ENCODE assay signal across 28 mouse cellular contexts in genomic region chr5:133776591-133776990, GRCm38 (mm10).
DNase-seq lines count a peak whose midpoint lies in the region; ATAC-seq and TF ChIP-seq lines count a peak whose summit lies in the region.
"Had no signal": no experiment of that assay in that cellular context is flagged by ENCODE, and none has a peak within 500 bp of the region (broad histone marks: within the 10 kb centered on the region; RNA-seq: fewer than 3 reads in every experiment).

No protein-coding gene starts in this region.

- DNase-seq in embryonic facial prominence, embryonic 14.5 days (ENCODE audit: low spot score): peak; percentile 66
- no peak for DNase-seq in embryonic facial prominence, embryonic 10.5 days (ENCODE audit: low spot score)
- peak; percentile 36 for DNase-seq in hindbrain, postnatal 0 days (ENCODE audit: low spot score)
- DNase-seq in midbrain, postnatal 0 days (ENCODE audit: low spot score): peak; percentile 13
- DNase-seq in brain, embryonic 14.5 days (ENCODE audit: low read depth): peak; percentile 54
- DNase-seq in testis, postnatal 14 days (ENCODE audit: low spot score): no peak
- DNase-seq: adrenal gland, adult 2 months; adrenal gland, postnatal 14 days; cerebellum, adult 18-20 months; cerebellum, adult 9-10 months; cerebellum, postnatal 14 days; forebrain, postnatal 0 days; gastrocnemius, adult 2 months; gastrocnemius, postnatal 14 days; heart, postnatal 10 days; heart, postnatal 36 days had no signal

- no peaks in the 10 kb centered on the region for H3K27me3 ChIP-seq in embryonic facial prominence, embryonic 14.5 days (replicated peaks; ENCODE audit: control insufficient read depth, insufficient read depth, low read length)
- H3K27me3 ChIP-seq in embryonic facial prominence, embryonic 10.5 days (replicated peaks; ENCODE audit: low read depth, poor library complexity, severe bottlenecking): no peaks in the 10 kb centered on the region
- no peaks in the 10 kb centered on the region for H3K27me3 ChIP-seq in hindbrain, postnatal 0 days (ENCODE audit: insufficient read depth, low read length)
- H3K27me3 ChIP-seq in hindbrain, embryonic 13.5 days: no peaks in the 10 kb centered on the region
- H3K27me3 ChIP-seq in midbrain, postnatal 0 days (ENCODE audit: insufficient read depth, low read length): no peaks in the 10 kb centered on the region
- 0 out of 2 replicates have a peak, but pooled peaks cover 4% of the 10 kb centered on the region for H3K27me3 ChIP-seq in midbrain, embryonic 13.5 days
- H3K27me3 ChIP-seq: embryonic facial prominence, embryonic 12.5 days; forebrain, embryonic 13.5 days; heart, embryonic 12.5 days; heart, embryonic 15.5 days; Patski had no signal

- H3K4me1 ChIP-seq in embryonic facial prominence, embryonic 14.5 days (ENCODE audit: control insufficient read depth, insufficient read depth, low read length): no peaks in the 10 kb centered on the region
- H3K4me1 ChIP-seq in embryonic facial prominence, embryonic 10.5 days: no peaks in the 10 kb centered on the region
- no peaks in the 10 kb centered on the region for H3K4me1 ChIP-seq in hindbrain, postnatal 0 days (ENCODE audit: insufficient read depth, low read length)
- H3K4me1 ChIP-seq in hindbrain, embryonic 13.5 days (replicated peaks): no peaks in the 10 kb centered on the region
- H3K4me1 ChIP-seq in midbrain, postnatal 0 days (ENCODE audit: insufficient read depth, low read length): no peaks in the 10 kb centered on the region
- H3K4me1 ChIP-seq in midbrain, embryonic 13.5 days (replicated peaks): no peaks in the 10 kb centered on the region
- H3K4me1 ChIP-seq: embryonic facial prominence, embryonic 12.5 days; forebrain, embryonic 13.5 days; heart, embryonic 12.5 days; heart, embryonic 15.5 days; hindbrain, embryonic 10.5 days had no signal

- no peaks in the 10 kb centered on the region for H3K36me3 ChIP-seq in embryonic facial prominence, embryonic 14.5 days (ENCODE audit: control insufficient read depth, insufficient read depth, low read length)
- H3K36me3 ChIP-seq in embryonic facial prominence, embryonic 10.5 days (replicated peaks): no peaks in the 10 kb centered on the region
- no peaks in the 10 kb centered on the region for H3K36me3 ChIP-seq in hindbrain, postnatal 0 days (ENCODE audit: insufficient read depth, low read length)
- no peaks in the 10 kb centered on the region for H3K36me3 ChIP-seq in hindbrain, embryonic 13.5 days
- no peaks in the 10 kb centered on the region for H3K36me3 ChIP-seq in midbrain, postnatal 0 days (ENCODE audit: insufficient read depth, low read length)
- H3K36me3 ChIP-seq in midbrain, embryonic 13.5 days: no peaks in the 10 kb centered on the region
- H3K36me3 ChIP-seq: embryonic facial prominence, embryonic 12.5 days; heart, embryonic 12.5 days; heart, embryonic 15.5 days; hindbrain, embryonic 10.5 days had no signal

- no peak for ATAC-seq in embryonic facial prominence, embryonic 14.5 days (ENCODE audit: low read depth)
- ATAC-seq in hindbrain, postnatal 0 days: no peak
- no peak for ATAC-seq in hindbrain, embryonic 13.5 days (ENCODE audit: low FRiP score)
- ATAC-seq in midbrain, postnatal 0 days (ENCODE audit: low FRiP score): no peak
- no peak for ATAC-seq in midbrain, embryonic 13.5 days
- ATAC-seq: forebrain, embryonic 13.5 days; forebrain, postnatal 0 days; hindbrain, embryonic 16.5 days; inflammation-experienced regulatory T-cells, adult 6 months; intestine, embryonic 16.5 days; Patski had no signal

- H3K4me3 ChIP-seq in embryonic facial prominence, embryonic 14.5 days (ENCODE audit: low read depth, low read length): no peak overlapping the region
- no peak overlapping the region for H3K4me3 ChIP-seq in embryonic facial prominence, embryonic 10.5 days
- H3K4me3 ChIP-seq in hindbrain, postnatal 0 days (ENCODE audit: low read length): no peak overlapping the region
- H3K4me3 ChIP-seq in hindbrain, embryonic 13.5 days: no peak overlapping the region
- H3K4me3 ChIP-seq in midbrain, postnatal 0 days (ENCODE audit: low read depth, low read length): no peak overlapping the region
- H3K4me3 ChIP-seq in midbrain, embryonic 13.5 days (replicated peaks): no peak overlapping the region
- H3K4me3 ChIP-seq: embryonic facial prominence, embryonic 12.5 days; erythroblast, embryonic 14.5 days; forebrain, embryonic 13.5 days; gastrocnemius, adult 2 months; heart, embryonic 12.5 days; heart, embryonic 15.5 days; hindbrain, embryonic 10.5 days had no signal

- TF ChIP-seq POLR2A in brain, embryonic 14.5 days (IDR thresholded peaks at IDR 0.05; ENCODE audit: borderline replicate concordance, extremely low read depth, insufficient read depth, insufficient read length, poor library complexity, severe bottlenecking): no peak

- no peaks in the 10 kb centered on the region for H3K9me3 ChIP-seq in embryonic facial prominence, embryonic 14.5 days (ENCODE audit: control insufficient read depth, low read length)
- H3K9me3 ChIP-seq in embryonic facial prominence, embryonic 10.5 days: no peaks in the 10 kb centered on the region
- no peaks in the 10 kb centered on the region for H3K9me3 ChIP-seq in hindbrain, postnatal 0 days (ENCODE audit: low read length)
- no peaks in the 10 kb centered on the region for H3K9me3 ChIP-seq in hindbrain, embryonic 13.5 days
- no peaks in the 10 kb centered on the region for H3K9me3 ChIP-seq in midbrain, postnatal 0 days (ENCODE audit: low read length)
- no peaks in the 10 kb centered on the region for H3K9me3 ChIP-seq in midbrain, embryonic 13.5 days
- H3K9me3 ChIP-seq: embryonic facial prominence, embryonic 12.5 days; forebrain, embryonic 13.5 days; heart, embryonic 12.5 days; heart, embryonic 15.5 days; hindbrain, embryonic 10.5 days had no signal

- TF ChIP-seq CTCF in hindbrain, postnatal 0 days (IDR thresholded peaks at IDR 0.05; ENCODE audit: low read depth): no peak
- TF ChIP-seq CTCF in midbrain, postnatal 0 days (IDR thresholded peaks at IDR 0.05): no peak
- TF ChIP-seq CTCF in brain, embryonic 14.5 days (IDR thresholded peaks at IDR 0.05; ENCODE audit: borderline replicate concordance, extremely low read depth, insufficient read depth, insufficient read length): no peak

- no peak overlapping the region for H3K27ac ChIP-seq in embryonic facial prominence, embryonic 14.5 days (replicated peaks; ENCODE audit: low read depth, low read length)
- H3K27ac ChIP-seq in embryonic facial prominence, embryonic 10.5 days (replicated peaks): no peak overlapping the region
- H3K27ac ChIP-seq in hindbrain, postnatal 0 days: no peak overlapping the region
- H3K27ac ChIP-seq in hindbrain, embryonic 13.5 days: no peak overlapping the region
- no peak overlapping the region for H3K27ac ChIP-seq in midbrain, postnatal 0 days (ENCODE audit: low read depth, low read length)
- no peak overlapping the region for H3K27ac ChIP-seq in midbrain, embryonic 13.5 days
- H3K27ac ChIP-seq: embryonic facial prominence, embryonic 12.5 days; forebrain, embryonic 13.5 days; gastrocnemius, adult 2 months; heart, embryonic 15.5 days; hindbrain, embryonic 10.5 days had no signal

- no peak overlapping the region for H3K4me2 ChIP-seq in embryonic facial prominence, embryonic 14.5 days (ENCODE audit: low read depth, low read length)
- H3K4me2 ChIP-seq in hindbrain, postnatal 0 days (ENCODE audit: low read depth, low read length): no peak overlapping the region
- no peak overlapping the region for H3K4me2 ChIP-seq in hindbrain, embryonic 13.5 days
- no peak overlapping the region for H3K4me2 ChIP-seq in midbrain, postnatal 0 days (ENCODE audit: low read depth, low read length, poor library complexity, severe bottlenecking)
- no peak overlapping the region for H3K4me2 ChIP-seq in midbrain, embryonic 13.5 days (replicated peaks)
- H3K4me2 ChIP-seq: embryonic facial prominence, embryonic 12.5 days; forebrain, embryonic 13.5 days; heart, embryonic 12.5 days; heart, embryonic 15.5 days had no signal

- H3K9ac ChIP-seq in embryonic facial prominence, embryonic 14.5 days (ENCODE audit: low read depth, low read length): no peak overlapping the region
- no peak overlapping the region for H3K9ac ChIP-seq in hindbrain, postnatal 0 days (replicated peaks; ENCODE audit: low read length)
- H3K9ac ChIP-seq in hindbrain, embryonic 13.5 days: no peak overlapping the region
- H3K9ac ChIP-seq in midbrain, postnatal 0 days (replicated peaks; ENCODE audit: low read length, poor library complexity, severe bottlenecking): no peak overlapping the region
- H3K9ac ChIP-seq in midbrain, embryonic 13.5 days (replicated peaks): no peak overlapping the region
- H3K9ac ChIP-seq: embryonic facial prominence, embryonic 12.5 days; forebrain, embryonic 13.5 days; forebrain, postnatal 0 days; heart, embryonic 12.5 days; heart, embryonic 15.5 days had no signal

Comparison
In these comparisons a context has a peak if more than half of its experiments do, and no peak if none do; other contexts are left out.
1. DNase-seq: peak in embryonic facial prominence, embryonic 14.5 days (single experiment), hindbrain, postnatal 0 days (single experiment), midbrain, postnatal 0 days (single experiment) and brain, embryonic 14.5 days (single experiment); none in embryonic facial prominence, embryonic 10.5 days (single experiment) and testis, postnatal 14 days (single experiment).